Mouse (Mus musculus): ENCODE measurements around the gene Nup107. TPM values are rescaled to one million over a fixed set of nuclear protein-coding genes. Genes with fewer than 3 reads are reported as not detected.

The Nup107 gene
- polyA plus RNA-seq, 1 experiment from 2014 or later, result 87.6 TPM

DNA sequence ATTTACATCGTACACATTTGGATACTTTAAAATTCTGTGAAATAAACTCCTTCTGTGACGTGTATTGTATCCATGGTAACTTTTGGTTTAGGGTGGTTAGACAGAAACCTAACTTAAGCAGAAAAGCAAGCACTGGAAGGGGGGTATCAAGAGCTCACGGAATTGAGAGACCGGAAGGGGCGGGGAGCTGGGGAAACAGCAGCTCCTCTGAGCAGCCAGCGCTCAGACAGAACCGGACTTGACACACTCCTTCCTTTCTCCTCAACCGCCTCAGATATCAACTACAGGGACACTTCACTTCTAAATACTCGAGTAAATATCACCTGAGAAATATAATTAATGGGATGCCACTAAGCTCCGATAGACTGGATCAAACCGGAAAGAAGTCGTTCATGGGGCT, 4.6 kb upstream of the Nup107 start:
- Histone ChIP-seq H3K9ac (ENCODE audit: low read length) (no peak overlapping the region), H3K4me1 (ENCODE audit: control insufficient read depth, insufficient read depth, low read length) (no peaks in the 10 kb centered on the region), H3K4me3 (ENCODE audit: low read depth, low read length) (no peak overlapping the region), H3K36me3 (ENCODE audit: control insufficient read depth, insufficient read depth, low read length) (no peaks in the 10 kb centered on the region), H3K27ac (ENCODE audit: low read depth, low read length) (no peak overlapping the region), H3K4me2 (ENCODE audit: low read depth) (no peak overlapping the region), H3K9me3 (ENCODE audit: control insufficient read depth, low read length) (no peaks in the 10 kb centered on the region), H3K27me3 (ENCODE audit: control insufficient read depth, insufficient read depth, low read length) (no peaks in the 10 kb centered on the region)
- WGBS, result 92% methylated on average over 12 of the region's 12 CpGs
- no peak for ATAC-seq (ENCODE audit: insufficient read depth, low FRiP score, low TSS enrichment)
- DNase-seq (ENCODE audit: low spot score), result no peak

DNA sequence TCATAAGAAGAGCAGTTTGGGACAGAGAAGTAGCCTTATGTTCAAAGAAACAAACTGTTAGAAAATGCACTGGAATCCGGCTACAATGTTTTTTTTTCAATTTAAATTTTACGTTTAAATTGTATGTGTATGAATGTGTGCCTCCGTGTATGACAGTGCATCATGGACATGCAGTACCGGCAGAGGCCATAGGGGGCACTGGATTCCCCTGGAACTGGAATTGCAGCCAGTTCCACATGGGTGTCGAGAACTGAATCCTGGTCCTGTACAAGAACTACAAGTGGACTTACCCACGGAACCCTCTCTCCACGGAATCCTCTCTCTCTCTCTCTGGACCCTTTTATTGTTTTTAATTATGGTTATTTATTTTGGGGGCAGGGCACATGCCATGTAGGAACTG, 3.7 kb upstream of the Nup107 start:
- DNase-seq (ENCODE audit: low spot score), result no peak
- ATAC-seq (ENCODE audit: insufficient read depth, low FRiP score, low TSS enrichment), result no peak

DNA sequence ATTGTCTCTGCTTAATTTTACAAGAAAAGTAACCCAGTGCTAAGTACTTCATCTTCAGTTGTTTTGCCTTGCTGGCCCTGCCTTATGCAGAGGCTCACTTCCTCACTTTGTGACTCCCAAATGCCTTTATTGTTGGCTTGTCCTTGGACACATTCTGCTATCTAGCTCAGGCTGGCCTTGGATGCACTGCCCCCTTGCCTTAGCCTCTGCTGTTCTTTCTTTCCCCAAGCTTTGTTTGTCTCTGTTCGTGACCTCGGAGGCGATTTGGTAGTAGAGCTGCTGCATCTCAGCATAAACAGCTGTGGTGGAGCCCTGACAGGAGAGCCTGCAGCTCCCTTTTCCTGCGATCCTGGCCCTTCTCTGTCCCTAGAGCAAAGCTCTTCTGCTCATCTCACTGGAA, 2.7 kb upstream of the Nup107 start:
- peaks cover 8% of the 10 kb centered on the region; the same call in 1 of the 2 replicates for H3K4me1 ChIP-seq (ENCODE audit: control insufficient read depth, insufficient read depth, low read length)
- no peaks in the 10 kb centered on the region for H3K27me3 ChIP-seq (ENCODE audit: control insufficient read depth, insufficient read depth, low read length)
- WGBS, result 77% methylated on average over 4 of the region's 4 CpGs
- no peak overlapping the region for H3K27ac ChIP-seq (ENCODE audit: low read depth, low read length)
- ATAC-seq (ENCODE audit: insufficient read depth, low FRiP score, low TSS enrichment) (no peak), DNase-seq (ENCODE audit: low spot score) (no peak)
- H3K4me3 ChIP-seq (ENCODE audit: low read depth, low read length), result no peak overlapping the region
- H3K9me3 ChIP-seq (ENCODE audit: control insufficient read depth, low read length), result no peaks in the 10 kb centered on the region
- H3K9ac ChIP-seq (ENCODE audit: low read length), result no peak overlapping the region
- no peak overlapping the region for H3K4me2 ChIP-seq (ENCODE audit: low read depth)
- H3K36me3 ChIP-seq (ENCODE audit: control insufficient read depth, insufficient read depth, low read length), result peaks cover 1% of the 10 kb centered on the region; the same call in 1 of the 2 replicates

More for the DNA sequence above, 3.7 kb upstream of the Nup107 start:
- WGBS, result 93% methylated on average over 7 of the region's 7 CpGs
- H3K36me3 ChIP-seq (ENCODE audit: control insufficient read depth, insufficient read depth, low read length), result no peaks in the 10 kb centered on the region
- H3K4me2 ChIP-seq (ENCODE audit: low read depth), result no peak overlapping the region
- no peak overlapping the region for H3K9ac ChIP-seq (ENCODE audit: low read length)
- H3K4me1 ChIP-seq (ENCODE audit: control insufficient read depth, insufficient read depth, low read length), result peaks cover 6% of the 10 kb centered on the region; the same call in 1 of the 2 replicates
- H3K27ac ChIP-seq (ENCODE audit: low read depth, low read length), result no peak overlapping the region
- no peak overlapping the region for H3K4me3 ChIP-seq (ENCODE audit: low read depth, low read length)
- no peaks in the 10 kb centered on the region for H3K27me3 ChIP-seq (ENCODE audit: control insufficient read depth, insufficient read depth, low read length)
- no peaks in the 10 kb centered on the region for H3K9me3 ChIP-seq (ENCODE audit: control insufficient read depth, low read length)

DNA sequence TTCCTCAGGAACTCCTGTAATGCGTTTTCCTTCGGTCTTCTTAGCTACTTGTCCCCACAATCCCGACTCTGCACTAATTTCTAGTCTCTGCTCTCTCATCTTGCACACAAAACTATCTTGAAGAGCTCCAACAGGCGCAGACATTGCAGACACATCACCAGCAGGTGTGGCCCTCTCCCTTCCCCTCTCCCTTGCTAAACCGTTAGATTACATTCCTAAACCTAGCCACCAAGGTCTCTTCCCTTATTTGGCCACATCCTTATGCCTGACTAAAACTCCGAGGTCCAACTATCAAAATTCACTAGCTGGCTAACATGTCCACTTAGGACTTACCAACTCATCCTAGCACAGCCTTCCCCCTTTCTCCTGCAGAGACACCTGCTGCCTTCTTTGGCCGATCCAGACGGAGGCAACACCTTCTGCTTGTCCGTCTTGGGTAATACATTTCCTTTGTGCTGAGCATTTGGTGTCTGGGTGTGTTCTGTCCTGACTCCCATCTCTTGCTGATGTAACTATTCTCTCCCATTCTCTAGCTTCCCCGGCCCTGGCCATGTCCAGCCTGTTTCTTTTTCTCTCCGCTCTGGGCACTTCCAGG, 1.0 kb upstream of the Nup107 start:
- Histone ChIP-seq H3K9me3 (ENCODE audit: control insufficient read depth, low read length) (no peaks in the 10 kb centered on the region), H3K4me3 (ENCODE audit: low read depth, low read length) (no peak overlapping the region), H3K4me2 (ENCODE audit: low read depth) (peak overlapping the region; percentile 39), H3K4me1 (ENCODE audit: control insufficient read depth, insufficient read depth, low read length) (peaks cover 8% of the 10 kb centered on the region; the same call in 1 of the 2 replicates), H3K27me3 (ENCODE audit: control insufficient read depth, insufficient read depth, low read length) (no peaks in the 10 kb centered on the region), H3K36me3 (ENCODE audit: control insufficient read depth, insufficient read depth, low read length) (peaks cover 2% of the 10 kb centered on the region; the same call in 1 of the 2 replicates), H3K27ac (ENCODE audit: low read depth, low read length) (no peak overlapping the region), H3K9ac (ENCODE audit: low read length) (no peak overlapping the region)
- DNase-seq (ENCODE audit: low spot score) (no peak), ATAC-seq (ENCODE audit: insufficient read depth, low FRiP score, low TSS enrichment) (no peak)
- WGBS, result 75% methylated on average over 11 of the region's 11 CpGs

DNA sequence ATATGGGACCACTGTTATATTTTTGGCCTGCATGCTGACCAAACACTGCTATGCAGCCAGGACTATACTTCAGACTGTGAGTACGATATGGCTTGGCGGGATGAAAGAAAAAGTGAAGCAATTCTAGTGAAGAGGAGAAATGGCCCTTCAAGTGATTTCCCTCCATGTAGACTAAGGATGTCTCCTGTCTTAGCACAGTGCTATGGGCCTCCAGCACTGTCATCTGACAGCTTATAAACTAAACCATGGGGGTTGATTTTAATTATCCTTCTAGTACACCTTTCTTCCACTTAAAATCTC, 1.4 kb downstream of the Nup107 start:
- H3K36me3 ChIP-seq (ENCODE audit: control insufficient read depth, insufficient read depth, low read length), result peaks cover 12% of the 10 kb centered on the region
- H3K4me1 ChIP-seq (ENCODE audit: control insufficient read depth, insufficient read depth, low read length), result peaks cover 8% of the 10 kb centered on the region; the same call in 1 of the 2 replicates
- no peaks in the 10 kb centered on the region for H3K9me3 ChIP-seq (ENCODE audit: control insufficient read depth, low read length)
- H3K27ac ChIP-seq (ENCODE audit: low read depth, low read length), result no peak overlapping the region
- WGBS, result 97% methylated on average over 2 of the region's 2 CpGs
- no peak overlapping the region for H3K9ac ChIP-seq (ENCODE audit: low read length)
- peak overlapping the region; percentile 60 for H3K4me2 ChIP-seq (ENCODE audit: low read depth)
- DNase-seq (ENCODE audit: low spot score), result no peak
- ATAC-seq (ENCODE audit: insufficient read depth, low FRiP score, low TSS enrichment), result no peak
- no peak overlapping the region; the same call in 1 of the 2 replicates for H3K4me3 ChIP-seq (ENCODE audit: low read depth, low read length)
- no peaks in the 10 kb centered on the region for H3K27me3 ChIP-seq (ENCODE audit: control insufficient read depth, insufficient read depth, low read length)

DNA sequence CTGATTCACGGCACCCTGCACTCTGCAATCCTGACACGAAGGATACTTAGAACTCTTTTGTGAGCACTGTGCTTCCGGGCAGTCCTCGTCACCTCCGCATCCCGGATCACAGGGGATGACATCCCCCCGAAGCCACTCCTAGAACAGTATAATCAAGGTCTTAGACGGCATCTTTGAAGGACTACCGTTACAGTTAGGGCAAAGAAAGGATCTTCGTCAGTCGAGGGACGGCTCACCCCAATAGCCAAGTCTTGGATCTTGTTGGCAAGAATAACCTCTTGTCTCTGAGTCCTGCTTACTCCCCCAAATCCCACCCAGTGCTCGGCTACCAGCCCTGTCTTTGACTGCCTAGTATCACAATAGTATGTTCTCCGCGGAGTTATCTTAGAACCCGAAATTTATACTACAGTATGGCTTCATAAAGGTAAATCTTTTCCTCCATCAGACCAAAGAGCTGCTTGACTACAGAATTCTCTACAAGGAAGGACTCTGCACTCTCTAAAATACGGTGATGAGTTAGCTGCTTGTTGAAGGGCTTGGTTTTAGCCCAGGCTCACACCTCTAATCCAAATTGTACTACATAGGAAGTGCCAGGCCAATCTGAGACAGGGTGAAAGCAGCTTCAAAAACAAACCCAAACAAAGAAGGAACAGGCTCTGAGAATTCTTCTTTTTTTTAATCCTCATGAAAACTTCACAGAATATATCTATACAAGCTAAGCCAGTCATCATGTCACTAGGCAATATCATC, 1.9 kb downstream of the Nup107 start:
- no peak overlapping the region for H3K4me2 ChIP-seq (ENCODE audit: low read depth)
- peaks cover 12% of the 10 kb centered on the region for H3K36me3 ChIP-seq (ENCODE audit: control insufficient read depth, insufficient read depth, low read length)
- no peaks in the 10 kb centered on the region for H3K27me3 ChIP-seq (ENCODE audit: control insufficient read depth, insufficient read depth, low read length)
- ATAC-seq (ENCODE audit: insufficient read depth, low FRiP score, low TSS enrichment) (no peak), DNase-seq (ENCODE audit: low spot score) (no peak)
- H3K9me3 ChIP-seq (ENCODE audit: control insufficient read depth, low read length), result no peaks in the 10 kb centered on the region
- H3K4me3 ChIP-seq (ENCODE audit: low read depth, low read length), result no peak overlapping the region
- no peak overlapping the region for H3K27ac ChIP-seq (ENCODE audit: low read depth, low read length)
- H3K9ac ChIP-seq (ENCODE audit: low read length), result no peak overlapping the region
- H3K4me1 ChIP-seq (ENCODE audit: control insufficient read depth, insufficient read depth, low read length), result peaks cover 8% of the 10 kb centered on the region; the same call in 1 of the 2 replicates
- WGBS, result 95% methylated on average over 17 of the region's 17 CpGs

DNA sequence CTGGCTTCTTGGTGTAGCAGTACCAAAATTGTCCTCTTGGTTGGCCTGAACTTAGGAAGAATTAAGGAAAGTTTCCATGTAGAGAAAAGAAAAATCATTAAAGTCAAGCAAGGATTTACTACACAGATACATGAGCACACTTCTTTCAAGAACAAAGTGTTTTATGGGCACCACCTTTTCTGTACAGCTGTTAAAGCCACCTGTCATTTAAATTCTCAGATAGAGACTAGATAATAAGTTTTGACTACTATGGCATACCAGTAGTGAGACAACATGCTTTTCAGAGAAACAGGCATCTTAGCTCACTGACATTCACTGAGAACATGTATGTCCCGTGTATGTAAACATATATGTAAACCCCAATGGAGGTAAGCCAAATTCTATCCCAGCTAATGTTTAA, 2.5 kb downstream of the Nup107 start:
- Histone ChIP-seq H3K4me3 (ENCODE audit: low read depth, low read length) (no peak overlapping the region), H3K9me3 (ENCODE audit: control insufficient read depth, low read length) (no peaks in the 10 kb centered on the region), H3K36me3 (ENCODE audit: control insufficient read depth, insufficient read depth, low read length) (peaks cover 14% of the 10 kb centered on the region), H3K27me3 (ENCODE audit: control insufficient read depth, insufficient read depth, low read length) (no peaks in the 10 kb centered on the region), H3K4me1 (ENCODE audit: control insufficient read depth, insufficient read depth, low read length) (peaks cover 8% of the 10 kb centered on the region; the same call in 1 of the 2 replicates), H3K27ac (ENCODE audit: low read depth, low read length) (no peak overlapping the region), H3K9ac (ENCODE audit: low read length) (no peak overlapping the region), H3K4me2 (ENCODE audit: low read depth) (no peak overlapping the region)
- 94% methylated on average over 1 of the region's 1 CpGs for WGBS
- DNase-seq (ENCODE audit: low spot score) (no peak), ATAC-seq (ENCODE audit: insufficient read depth, low FRiP score, low TSS enrichment) (no peak)

DNA sequence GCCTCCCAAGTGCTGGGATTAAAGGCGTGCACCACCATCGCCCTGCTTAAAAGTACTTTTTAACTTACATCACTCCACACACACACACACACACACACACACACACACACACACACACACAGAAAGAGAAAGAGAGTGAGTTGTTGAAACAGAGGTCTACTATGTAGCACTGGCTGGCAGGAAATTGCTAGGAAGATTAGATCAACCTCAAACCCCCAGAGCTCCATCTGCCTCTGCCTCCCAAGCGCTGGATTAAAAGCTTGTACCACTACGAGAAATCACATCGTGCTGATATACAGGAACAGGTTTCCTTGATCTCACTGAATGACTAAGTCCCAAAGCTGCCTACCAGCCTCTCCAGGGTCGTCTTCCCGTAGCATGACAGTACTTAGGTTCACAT, 7.9 kb downstream of the Nup107 start:
- no peaks in the 10 kb centered on the region for H3K9me3 ChIP-seq (ENCODE audit: control insufficient read depth, low read length)
- H3K4me1 ChIP-seq (ENCODE audit: control insufficient read depth, insufficient read depth, low read length), result no peaks in the 10 kb centered on the region
- H3K9ac ChIP-seq (ENCODE audit: low read length), result no peak overlapping the region
- WGBS, result 96% methylated on average over 7 of the region's 7 CpGs
- ATAC-seq (ENCODE audit: insufficient read depth, low FRiP score, low TSS enrichment) (no peak), DNase-seq (ENCODE audit: low spot score) (no peak)
- H3K4me3 ChIP-seq (ENCODE audit: low read depth, low read length), result no peak overlapping the region
- peaks cover 23% of the 10 kb centered on the region for H3K36me3 ChIP-seq (ENCODE audit: control insufficient read depth, insufficient read depth, low read length)
- no peaks in the 10 kb centered on the region for H3K27me3 ChIP-seq (ENCODE audit: control insufficient read depth, insufficient read depth, low read length)
- H3K4me2 ChIP-seq (ENCODE audit: low read depth), result no peak overlapping the region
- H3K27ac ChIP-seq (ENCODE audit: low read depth, low read length), result no peak overlapping the region
